Mouse (Mus musculus) layer of hippocampus, adult 18-20 months (tissue): ENCODE results near the gene Exph5. TPM values are rescaled to one million over a fixed set of nuclear protein-coding genes. Genes with fewer than 3 reads are reported as not detected.

Experiments
- DNase-seq, 2 experiments: peaks; one replicate each; pipeline ENCODE4 v3.0.0; 2022; ENCODE audit warnings: low spot score in 2 of 2
- total RNA-seq, 2 experiments: library from RNA; stranded (reverse); gene quantifications; 2 replicates each; pipeline ENCODE4 v1.2.3; 2021

Gene Exph5
- total RNA-seq, 2 experiments from 2014 or later, result 4.4 to 4.5 TPM

DNA sequence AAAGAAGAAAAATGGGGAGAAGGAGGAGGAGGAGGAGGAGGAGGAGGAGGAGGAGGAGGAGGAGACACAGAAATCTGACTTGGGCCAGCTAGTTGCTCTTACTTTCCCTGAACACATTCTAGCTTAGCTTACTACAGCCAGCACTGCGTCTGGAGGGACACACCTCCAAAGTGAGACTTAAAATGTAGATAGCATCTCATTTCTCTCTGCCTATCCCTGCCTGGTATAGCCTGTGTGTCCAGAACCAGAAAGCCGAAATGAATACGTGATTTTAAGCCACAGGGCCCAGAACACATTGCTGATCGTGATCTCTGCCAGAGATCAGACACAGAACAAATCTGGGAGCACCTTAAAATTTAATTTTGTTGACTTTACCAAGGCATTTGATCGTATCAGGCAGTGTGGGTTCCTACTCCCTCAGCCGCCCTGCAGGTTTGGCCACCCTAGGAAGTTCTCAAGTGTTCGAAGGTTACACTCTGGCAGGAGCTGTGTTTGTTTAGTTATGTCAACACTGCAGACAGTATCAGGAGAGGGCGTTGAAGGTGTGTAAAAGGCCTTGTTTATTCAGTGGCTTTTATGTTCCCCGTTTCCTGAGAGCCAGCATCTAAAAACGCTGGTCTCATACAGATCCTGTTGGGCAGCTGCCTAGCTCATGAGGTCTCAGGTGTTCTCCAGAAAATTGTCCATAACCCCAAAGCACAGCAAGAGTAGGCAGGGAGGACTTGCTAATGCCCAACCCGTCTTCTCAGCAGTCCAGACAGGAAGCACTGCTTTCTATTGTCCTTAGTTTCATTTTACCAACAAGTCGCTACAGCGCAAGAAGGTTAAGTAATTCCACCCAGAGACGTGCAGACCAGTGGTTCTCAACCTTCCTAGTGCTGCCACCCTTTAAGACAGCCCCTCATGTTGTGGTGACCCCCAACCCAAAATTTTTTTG, 55.0 kb downstream of the Exph5 start:
- DNase-seq, result no peak

DNA sequence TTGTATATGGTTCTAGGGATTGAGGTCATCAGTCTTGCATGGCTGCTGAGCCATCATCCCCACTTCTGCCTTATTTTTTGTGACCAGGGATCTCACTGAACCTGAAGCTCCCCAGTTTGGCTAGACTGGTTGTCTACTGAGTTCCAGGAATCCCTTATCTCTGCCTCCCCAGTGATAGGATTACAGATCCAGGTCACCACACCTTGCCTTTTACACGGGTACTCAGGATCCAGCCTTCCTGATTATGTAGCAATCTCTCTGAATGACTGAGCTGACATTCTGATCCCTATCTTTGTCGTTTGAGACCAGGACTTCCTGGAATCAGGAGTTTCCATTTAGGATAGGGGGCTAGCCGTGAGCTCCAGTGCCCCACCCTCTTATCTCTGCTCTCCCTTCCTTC, 69.9 kb downstream of the Exph5 start:
- DNase-seq, result no peak

DNA sequence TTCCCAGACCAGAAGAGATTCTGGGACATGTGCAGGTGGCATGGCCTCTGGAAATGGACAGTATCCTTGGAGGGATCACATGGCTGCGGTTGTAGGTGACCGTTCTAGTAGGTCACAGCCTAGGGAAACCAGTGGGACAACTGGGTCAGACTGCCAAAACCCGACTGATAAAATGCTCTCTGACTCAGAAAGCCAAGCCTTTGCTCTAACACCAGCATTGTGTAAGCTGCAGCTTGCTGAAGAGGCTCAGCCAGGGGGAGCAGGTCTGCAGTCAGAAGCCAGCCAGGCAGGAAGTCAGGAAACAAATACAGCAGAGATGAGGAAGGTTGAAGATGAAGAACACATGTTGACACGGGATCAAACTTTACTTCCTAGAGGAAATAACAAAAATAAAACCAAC, 74.4 kb downstream of the Exph5 start:
- DNase-seq, result no peak

DNA sequence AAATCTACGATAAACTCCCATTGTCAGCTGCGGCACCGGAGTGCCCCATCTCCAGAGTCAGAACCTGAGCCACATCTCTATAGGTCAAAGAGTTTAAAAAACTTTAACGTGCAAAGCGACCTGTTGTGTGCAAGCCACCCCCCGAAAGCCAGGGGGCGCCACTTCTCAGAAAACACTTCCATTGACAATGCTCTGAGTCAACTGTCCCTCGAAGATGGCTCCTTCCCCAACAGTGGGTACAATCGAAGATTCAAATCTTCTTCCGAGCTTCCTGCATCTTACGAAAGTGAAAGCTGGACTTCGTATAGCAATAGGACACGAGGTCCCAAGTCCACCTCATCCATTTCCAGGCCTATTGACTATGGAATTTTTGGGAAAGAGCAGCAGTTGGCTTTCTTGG, 75.3 kb downstream of the Exph5 start:
- DNase-seq, result no peak

DNA sequence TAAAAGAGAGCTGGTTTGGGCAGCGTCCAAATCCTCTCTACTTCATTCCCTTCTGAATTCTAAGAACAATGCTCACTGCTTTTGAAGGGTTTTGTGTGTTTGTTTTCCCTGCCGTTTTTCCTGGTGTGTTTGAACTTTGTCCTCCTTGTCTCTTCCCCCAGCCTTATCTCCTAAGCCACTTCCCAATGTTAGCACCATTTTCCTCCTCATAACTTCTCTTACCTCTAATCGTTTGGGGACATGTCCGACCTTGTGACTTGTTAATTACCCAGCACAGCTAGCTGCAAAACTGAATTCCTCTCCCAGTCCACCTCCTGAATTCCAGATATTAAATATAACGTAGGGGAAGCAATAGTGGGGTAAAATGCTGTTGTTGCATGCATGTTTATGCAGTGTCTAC, 76.1 kb downstream of the Exph5 start:
- DNase-seq, result no peak

DNA sequence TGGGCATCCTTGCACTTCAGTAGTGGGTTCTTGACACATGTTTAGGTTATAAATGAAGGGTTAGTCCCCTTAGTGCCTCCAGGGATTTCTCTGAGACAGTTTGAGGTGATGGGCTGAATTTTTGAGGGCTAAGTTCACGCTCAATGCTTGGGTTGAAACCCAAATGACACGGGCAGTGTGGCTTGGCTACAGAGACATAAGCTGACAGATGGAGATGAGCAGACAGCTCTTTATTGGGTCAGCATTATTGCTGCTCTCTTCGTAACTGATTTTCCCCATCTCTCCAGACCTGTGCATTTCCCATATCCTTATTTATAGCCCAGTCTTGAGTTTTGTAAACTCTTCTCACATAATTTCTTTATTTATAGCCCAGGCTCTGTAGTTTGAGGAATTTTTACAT, 76.7 kb downstream of the Exph5 start:
- DNase-seq, result no peak

DNA sequence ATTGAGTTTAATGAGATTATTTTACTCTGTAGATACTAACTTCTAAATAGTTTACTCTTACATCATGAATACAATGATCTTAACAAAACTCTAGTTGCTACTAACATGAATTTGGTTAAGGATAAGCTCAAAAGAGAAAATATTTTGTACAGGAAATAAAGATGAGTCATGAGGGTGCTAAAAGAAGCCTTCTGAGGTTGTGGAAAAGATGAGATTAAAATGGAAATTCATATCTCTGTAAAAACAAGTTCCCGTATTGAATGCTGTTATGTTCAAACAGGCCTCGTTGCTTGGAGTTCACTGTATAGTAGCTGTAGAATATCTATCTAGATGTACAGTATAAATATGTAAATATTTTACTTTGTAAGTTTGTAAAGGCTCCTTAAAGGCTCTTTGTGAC, 79.1 kb downstream of the Exph5 start:
- no peak for DNase-seq

DNA sequence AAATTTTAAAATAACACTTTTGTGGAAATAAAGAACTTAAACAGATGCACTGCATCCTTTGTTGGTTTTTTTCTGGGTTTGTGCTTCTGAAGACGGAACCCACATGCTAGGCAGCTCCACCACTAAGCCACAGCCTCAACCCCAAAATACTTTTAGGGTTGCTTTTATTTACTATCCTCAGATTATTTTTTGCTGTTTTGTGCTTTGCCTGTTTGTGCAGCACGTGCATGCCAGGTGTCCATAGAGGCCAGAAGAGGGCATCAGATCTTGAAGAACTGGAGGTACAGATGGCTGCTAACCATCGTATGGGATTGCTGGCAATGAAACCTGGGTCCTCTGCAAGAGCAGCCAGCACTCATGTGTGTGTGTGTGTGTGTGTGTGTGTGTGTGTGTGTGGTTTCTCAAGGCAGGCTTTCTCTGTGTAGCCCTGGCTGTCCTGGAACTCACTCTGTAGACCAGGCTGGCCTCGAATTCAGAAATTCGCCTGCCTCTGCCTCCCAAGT, 79.7 kb downstream of the Exph5 start:
- DNase-seq, result no peak

DNA sequence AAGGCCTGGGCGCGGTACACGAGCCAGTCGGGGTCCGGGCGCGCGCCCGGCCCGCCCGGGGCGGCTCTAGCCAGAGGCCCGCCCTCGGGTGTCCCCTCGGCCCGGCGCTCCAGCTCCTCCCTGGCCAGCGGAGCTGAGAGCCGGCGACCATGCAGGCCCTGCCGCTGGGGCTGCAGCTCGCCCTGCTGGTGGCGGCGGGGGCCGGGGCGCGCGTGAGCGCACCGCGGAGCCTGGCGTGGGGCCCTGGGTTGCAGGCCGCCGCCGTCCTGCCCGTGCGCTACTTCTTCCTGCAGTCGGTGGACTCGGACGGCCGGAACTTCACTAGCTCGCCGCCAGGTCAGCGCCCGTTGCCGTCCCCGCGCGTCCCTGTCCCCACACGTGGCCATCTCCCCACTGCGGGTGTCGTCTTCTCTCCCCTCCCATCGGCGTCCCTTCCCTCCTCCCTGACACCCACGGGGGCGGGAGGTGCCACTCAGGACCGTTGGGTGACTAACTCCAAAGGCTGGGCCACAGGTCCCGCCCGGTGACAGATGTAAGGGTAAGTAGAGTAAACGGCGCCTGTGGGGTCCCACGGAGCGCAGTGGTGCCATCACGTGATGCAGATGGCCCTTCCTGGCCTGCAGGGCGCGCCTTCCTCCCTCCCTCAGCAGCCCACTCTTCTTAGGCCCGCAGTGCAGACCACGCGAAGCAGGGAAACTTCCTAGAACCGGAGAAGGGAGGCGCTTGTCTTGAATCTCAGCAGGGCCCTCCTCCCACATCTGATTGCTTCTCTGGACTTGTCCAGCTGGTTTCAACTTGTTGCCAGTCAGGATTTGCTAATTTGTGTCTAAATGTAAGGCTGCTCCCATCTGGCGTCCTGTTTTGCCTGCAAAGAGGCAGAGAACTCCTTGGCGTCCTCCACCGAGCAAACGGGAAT, 82.7 kb downstream of the Exph5 start, which contains the start of gene Kdelc2:
TSS of gene Kdelc2 (plus strand) at position 75 of the 916 bp plus-strand sequence.
- peak; percentile 77 to 81 for DNase-seq

DNA sequence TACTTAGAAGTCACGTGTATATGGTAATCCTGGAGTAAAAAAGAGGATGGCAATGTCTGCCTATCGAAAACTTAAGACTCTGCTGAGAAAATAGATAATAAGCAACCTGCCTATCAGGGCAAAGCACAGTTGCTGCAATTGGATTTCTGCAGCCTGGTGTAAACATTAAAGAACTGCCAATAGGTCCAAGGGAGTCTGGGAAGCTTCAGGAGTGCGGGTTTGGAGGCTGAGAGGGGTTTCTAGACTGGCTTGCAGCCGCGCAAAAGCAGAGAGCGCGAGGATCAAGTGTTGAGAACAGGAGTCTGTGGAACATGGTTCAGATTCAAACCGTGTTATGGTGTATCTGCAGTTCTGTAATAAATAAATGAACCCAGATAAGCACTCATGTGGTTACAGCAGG, 83.4 kb downstream of the Exph5 start:
- DNase-seq, result no peak

DNA sequence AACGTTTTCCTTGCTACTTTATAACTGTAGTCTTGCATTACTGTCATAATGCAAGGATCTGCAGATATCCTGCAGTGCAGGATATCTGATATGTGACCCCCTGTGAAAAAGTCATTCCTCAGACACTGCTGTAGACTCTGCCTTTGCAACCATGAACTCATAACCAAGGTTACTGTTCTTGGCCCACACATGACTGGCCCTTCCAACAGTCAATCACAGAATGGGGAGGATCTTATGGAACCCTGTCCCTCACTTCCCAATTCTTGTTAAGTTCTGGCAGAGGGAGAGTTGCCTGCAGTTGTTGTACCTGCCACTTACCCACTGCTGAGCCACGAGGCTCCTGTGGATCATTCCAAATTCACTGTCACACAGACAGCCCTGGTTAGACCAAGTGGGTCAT, 86.0 kb downstream of the Exph5 start:
- DNase-seq, result no peak

DNA sequence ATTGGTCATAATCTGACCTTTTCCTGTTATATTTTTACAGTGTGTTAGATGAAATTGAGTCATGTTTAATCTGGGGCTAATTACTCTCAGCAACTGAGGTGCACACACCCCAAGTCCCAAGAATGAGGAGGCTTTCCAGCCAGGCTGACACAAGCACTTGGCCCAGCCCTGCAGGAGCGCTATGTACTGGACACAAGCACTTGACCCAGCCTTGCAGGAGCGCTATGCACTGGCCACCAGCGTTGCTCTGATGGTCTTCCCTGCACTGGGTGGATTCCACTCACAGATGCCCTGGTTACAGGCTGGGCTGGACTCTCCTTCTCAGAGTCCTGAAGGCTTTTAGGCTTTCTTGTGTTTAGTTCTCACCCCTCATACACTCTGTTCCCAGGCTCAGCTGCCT, 87.6 kb downstream of the Exph5 start:
- DNase-seq, result no peak

DNA sequence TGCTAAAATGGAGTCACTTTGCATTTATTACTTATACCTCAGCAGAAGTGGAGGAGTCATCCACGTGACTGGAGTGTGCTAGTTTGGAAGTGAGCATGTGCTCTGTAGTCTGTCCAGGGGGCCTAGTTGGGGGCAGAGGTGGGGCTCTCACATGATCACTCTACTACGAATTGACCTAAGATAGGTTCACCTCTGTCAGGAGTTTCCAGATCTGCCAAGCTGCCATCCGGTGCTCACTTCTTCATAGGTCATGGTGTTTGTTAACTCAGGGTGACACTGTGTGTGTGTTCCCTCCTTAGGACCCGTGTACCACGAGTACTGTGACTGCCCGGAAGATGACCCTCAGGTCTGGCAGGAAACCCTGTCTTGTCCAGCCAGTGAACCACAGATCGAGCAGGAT, 88.7 kb downstream of the Exph5 start:
- no peak for DNase-seq

DNA sequence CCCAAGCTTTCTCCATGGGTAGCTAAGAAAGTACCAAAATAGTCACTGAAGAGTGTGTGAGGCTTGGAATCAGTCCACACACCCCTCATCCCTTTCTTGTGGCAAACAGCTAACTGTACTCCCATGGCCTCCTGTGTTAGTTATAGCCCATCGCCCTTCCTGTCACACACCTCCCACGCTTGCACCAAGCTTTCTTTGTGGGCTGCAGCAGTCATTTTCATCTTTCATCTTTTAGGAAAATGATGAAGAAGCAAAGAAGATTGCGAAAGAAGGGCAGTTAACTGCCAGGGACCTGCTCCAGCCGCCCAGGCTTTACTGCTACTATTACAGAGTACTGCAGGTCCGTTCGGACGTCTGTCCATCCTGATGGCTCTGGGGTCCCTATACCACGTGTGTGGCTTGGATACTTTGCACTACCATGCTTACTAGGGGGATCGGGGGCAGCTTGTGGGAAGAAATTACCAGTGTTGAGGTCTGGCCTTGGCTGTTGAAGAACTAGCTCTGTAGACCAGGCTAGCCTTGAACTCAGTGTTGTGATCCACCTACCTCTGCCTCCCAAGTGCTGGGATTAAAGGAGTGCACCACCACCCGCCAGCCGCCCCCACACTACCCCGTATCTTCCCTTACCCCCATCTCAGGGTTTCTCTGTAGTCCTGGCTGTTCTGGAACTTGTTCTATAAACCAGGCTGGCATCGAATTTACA, 96.4 kb downstream of the Exph5 start:
- DNase-seq, result no peak

DNA sequence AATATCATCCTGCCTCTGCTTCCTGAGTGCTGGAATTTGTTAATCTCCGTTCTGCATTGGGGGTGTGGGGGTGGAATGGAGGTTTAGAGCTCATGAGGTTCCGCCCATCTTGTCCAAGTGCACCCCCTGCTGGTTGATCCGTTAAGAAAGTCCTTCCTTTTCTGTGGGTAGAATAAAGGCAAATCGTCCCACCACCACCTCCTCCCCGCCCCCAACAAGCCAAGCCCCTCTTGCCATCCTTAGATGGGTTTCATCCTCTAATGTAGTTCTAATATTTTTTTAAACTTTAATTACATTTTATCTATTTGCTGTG, 96.9 kb downstream of the Exph5 start:
- DNase-seq, result peak in 1 of 2 experiments; percentile 43

DNA sequence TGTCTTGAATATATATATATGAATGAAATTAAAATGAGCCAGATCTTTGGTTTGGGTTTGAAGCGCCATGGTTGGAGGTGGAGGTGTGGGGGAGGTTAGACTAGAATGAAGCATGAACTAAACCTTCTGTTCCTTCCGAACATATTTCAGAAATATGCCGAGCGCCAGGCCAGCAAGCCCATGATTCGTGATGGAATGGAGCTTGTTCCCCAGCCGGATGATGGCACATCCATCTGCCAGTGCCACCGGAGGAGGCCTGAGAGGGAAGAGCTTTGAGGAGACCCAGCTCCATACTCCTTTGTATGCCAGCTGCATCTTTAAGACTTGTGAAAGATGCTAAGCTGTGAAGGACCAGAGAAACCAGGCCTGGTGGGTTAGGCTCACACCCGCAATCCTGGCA, 98.1 kb downstream of the Exph5 start:
- peak in 1 of 2 experiments; percentile 53 for DNase-seq

DNA sequence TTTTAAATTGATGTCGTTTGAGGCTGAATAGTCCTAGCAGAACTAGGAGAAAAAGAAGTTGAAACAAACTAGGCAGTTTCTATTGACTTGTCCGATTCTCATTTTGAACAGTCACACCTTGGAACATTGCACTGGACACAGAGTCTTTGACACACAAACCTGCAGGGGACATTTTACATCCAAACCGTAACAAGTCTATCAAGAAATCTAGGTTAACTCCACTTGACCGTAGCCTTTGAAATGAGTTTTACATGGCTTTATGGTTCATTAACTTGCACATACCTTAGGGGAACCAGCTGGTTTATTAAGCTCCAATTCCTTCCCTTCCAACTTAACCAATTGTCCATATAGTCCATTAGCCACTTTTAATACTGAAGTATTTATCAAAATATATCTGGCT, 99.2 kb downstream of the Exph5 start:
- DNase-seq, result no peak

DNA sequence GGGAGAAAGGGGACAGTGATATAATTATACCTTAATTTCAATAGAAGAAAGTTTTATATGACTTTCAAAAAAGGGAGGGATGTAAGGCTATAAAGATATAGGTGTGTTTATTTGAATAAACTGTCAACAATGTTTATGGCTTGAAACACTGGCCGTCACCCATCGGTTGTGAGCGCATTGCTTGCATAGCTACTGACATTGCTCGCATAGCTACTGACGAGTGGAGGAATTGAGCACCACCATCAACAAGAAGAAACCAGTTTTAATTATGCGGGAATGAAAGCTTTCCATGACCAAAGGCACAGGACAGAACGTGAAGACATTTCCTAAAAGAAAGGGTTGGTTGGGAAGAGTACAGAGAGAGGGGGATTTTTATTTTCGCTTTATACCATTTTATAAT, 99.7 kb downstream of the Exph5 start:
- DNase-seq, result no peak

DNA sequence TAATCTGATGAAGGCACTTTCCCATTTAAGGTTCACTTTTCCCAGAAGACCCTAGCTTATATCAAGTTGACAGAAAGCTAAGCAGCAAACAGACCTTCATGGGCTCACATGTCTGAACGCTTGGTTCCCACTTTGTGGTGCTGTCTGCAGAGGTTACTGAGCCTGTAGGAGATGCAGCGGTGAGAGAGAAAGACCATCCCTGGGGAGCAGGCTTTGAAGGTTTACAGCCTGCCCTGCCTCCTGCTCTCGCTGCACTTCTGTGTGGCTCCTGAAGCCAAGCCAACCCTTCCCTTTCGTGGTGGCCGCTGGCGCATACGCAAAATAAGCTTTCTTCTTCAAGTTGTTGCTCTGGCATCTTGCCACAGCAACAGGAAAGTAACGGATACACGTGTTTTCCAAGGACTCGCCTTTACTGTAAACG, 100.8 kb downstream of the Exph5 start, which contains the start of gene 4930550C14Rik:
TSS of gene 4930550C14Rik (plus strand) at position 35 of the 421 bp plus-strand sequence.
- no peak for DNase-seq

DNA sequence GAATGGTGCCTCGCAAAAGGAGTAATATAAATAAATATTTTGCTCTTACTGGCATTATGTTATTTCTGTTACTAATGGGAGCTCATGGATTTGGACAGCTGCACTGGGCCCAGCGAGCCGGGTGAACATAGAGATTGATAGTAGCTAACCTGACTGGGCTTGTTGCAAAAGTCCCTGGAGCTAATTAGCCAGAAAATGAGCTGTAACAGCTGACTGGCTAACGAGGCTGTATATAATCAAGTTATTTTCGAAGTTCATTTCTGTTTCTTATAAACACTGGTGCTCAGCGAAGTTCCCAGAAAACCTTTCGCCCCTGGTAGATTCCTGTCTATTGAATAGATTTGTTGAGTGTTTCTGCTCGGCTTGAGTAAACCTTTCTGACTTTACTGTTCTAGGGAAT, 101.5 kb downstream of the Exph5 start:
- no peak for DNase-seq

DNA sequence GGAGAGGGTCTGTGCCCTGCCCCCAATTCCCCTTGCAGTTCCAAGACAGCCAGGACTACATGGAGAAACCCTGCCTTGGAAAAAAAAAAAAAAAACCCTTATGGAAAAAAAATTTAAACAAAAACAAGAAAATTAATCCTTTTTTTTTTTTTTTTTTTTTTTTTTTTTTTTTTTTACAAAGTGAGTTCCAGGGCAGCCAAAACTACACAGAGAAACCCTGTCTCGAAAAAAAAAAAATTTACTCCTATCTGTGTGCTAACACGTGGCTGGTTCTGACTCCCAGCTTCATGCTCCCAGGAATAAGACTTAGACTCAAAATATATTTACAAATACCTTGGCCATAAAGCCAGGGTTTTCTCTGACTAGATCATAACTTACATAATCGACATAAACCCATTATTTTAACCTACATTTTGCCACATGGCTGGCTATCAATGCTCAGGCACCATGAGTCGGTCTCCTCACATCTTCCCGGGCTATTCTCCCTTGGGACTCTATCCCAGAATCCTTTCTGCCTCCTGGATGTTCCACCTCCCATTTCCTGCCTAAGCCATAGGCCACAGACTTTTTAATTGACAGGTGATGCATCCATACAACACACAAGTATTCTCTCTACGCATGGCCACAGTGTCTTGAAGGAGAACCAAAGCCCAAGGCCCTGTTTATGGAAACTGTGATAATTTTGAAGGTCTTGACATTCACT, 102.7 kb downstream of the Exph5 start:
- no peak for DNase-seq
